Mouse (Mus musculus): Measurements from ENCODE around the gene Macrod2. TPM values are rescaled to one million over a fixed set of nuclear protein-coding genes. Genes with fewer than 3 reads are reported as not detected.

Gene Macrod2
- polyA plus RNA-seq, 1 experiment from 2014 or later = 42.1 TPM

GRCm38 (mm10) chr2:142230985-142231549 is 1836.0 kb downstream of the Macrod2 start:
- no peaks in the 10 kb centered on the region for H3K27me3 ChIP-seq (ENCODE audit: control insufficient read depth, insufficient read depth, low read length)

GRCm38 (mm10) chr2:142232828-142233227 is 1837.7 kb downstream of the Macrod2 start:
- no peaks in the 10 kb centered on the region for H3K9me3 ChIP-seq (ENCODE audit: control insufficient read depth, low read length)
- no peak overlapping the region for H3K27ac ChIP-seq (replicated peaks; ENCODE audit: low read depth, low read length)
- H3K27me3 ChIP-seq (ENCODE audit: control insufficient read depth, insufficient read depth, low read length) = no peaks in the 10 kb centered on the region
- DNase-seq (ENCODE audit: low spot score) (peak; percentile 29), ATAC-seq (ENCODE audit: insufficient number of reproducible peaks, low FRiP score, low TSS enrichment, low read depth) (no peak)
- H3K36me3 ChIP-seq (ENCODE audit: control insufficient read depth, insufficient read depth, low read length) = no peaks in the 10 kb centered on the region
- H3K4me2 ChIP-seq (ENCODE audit: low read depth, severe bottlenecking) = no peak overlapping the region
- 44% methylated on average over 9 of the region's 9 CpGs for WGBS
- H3K4me3 ChIP-seq (ENCODE audit: low read depth, low read length) = no peak overlapping the region
- H3K9ac ChIP-seq (ENCODE audit: low read length) = no peak overlapping the region
- H3K4me1 ChIP-seq (ENCODE audit: control insufficient read depth, insufficient read depth, low read length) = no peaks in the 10 kb centered on the region

More at GRCm38 (mm10) chr2:142230985-142231549, 1836.0 kb downstream of the Macrod2 start:
- no peaks in the 10 kb centered on the region for H3K9me3 ChIP-seq (ENCODE audit: control insufficient read depth, low read length)
- no peak for DNase-seq (ENCODE audit: low spot score)
- no peak overlapping the region for H3K27ac ChIP-seq (replicated peaks; ENCODE audit: low read depth, low read length)
- no peak overlapping the region for H3K4me2 ChIP-seq (ENCODE audit: low read depth, severe bottlenecking)
- no peaks in the 10 kb centered on the region for H3K4me1 ChIP-seq (ENCODE audit: control insufficient read depth, insufficient read depth, low read length)
- no peak for ATAC-seq (ENCODE audit: insufficient number of reproducible peaks, low FRiP score, low TSS enrichment, low read depth)
- no peak overlapping the region for H3K4me3 ChIP-seq (ENCODE audit: low read depth, low read length)
- 79% methylated on average over 4 of the region's 4 CpGs for WGBS
- no peaks in the 10 kb centered on the region for H3K36me3 ChIP-seq (ENCODE audit: control insufficient read depth, insufficient read depth, low read length)
- no peak overlapping the region for H3K9ac ChIP-seq (ENCODE audit: low read length)

GRCm38 (mm10) chr2:142243483-142243882 is 1848.4 kb downstream of the Macrod2 start:
- no peak overlapping the region for H3K4me2 ChIP-seq (ENCODE audit: low read depth, severe bottlenecking)
- ATAC-seq (ENCODE audit: insufficient number of reproducible peaks, low FRiP score, low TSS enrichment, low read depth) = no peak
- DNase-seq (ENCODE audit: low spot score) = no peak
- no peaks in the 10 kb centered on the region for H3K4me1 ChIP-seq (ENCODE audit: control insufficient read depth, insufficient read depth, low read length)
- H3K27me3 ChIP-seq (ENCODE audit: control insufficient read depth, insufficient read depth, low read length) = no peaks in the 10 kb centered on the region
- H3K27ac ChIP-seq (replicated peaks; ENCODE audit: low read depth, low read length) = no peak overlapping the region
- 90% methylated on average over 4 of the region's 4 CpGs for WGBS
- no peaks in the 10 kb centered on the region for H3K36me3 ChIP-seq (ENCODE audit: control insufficient read depth, insufficient read depth, low read length)
- no peaks in the 10 kb centered on the region for H3K9me3 ChIP-seq (ENCODE audit: control insufficient read depth, low read length)
- H3K9ac ChIP-seq (ENCODE audit: low read length) = no peak overlapping the region
- no peak overlapping the region for H3K4me3 ChIP-seq (ENCODE audit: low read depth, low read length)

- no peak for DNase-seq (ENCODE audit: low spot score)
- Histone ChIP-seq H3K36me3 (ENCODE audit: control insufficient read depth, insufficient read depth, low read length) (no peaks in the 10 kb centered on the region), H3K4me2 (ENCODE audit: low read depth, severe bottlenecking) (no peak overlapping the region), H3K4me1 (ENCODE audit: control insufficient read depth, insufficient read depth, low read length) (peaks cover 5% of the 10 kb centered on the region; the same call in 1 of the 2 replicates), H3K9me3 (ENCODE audit: control insufficient read depth, low read length) (no peaks in the 10 kb centered on the region), H3K9ac (ENCODE audit: low read length) (no peak overlapping the region), H3K27ac (replicated peaks; ENCODE audit: low read depth, low read length) (no peak overlapping the region), H3K4me3 (ENCODE audit: low read depth, low read length) (no peak overlapping the region), H3K27me3 (ENCODE audit: control insufficient read depth, insufficient read depth, low read length) (no peaks in the 10 kb centered on the region)
- ATAC-seq (ENCODE audit: insufficient number of reproducible peaks, low FRiP score, low TSS enrichment, low read depth) = no peak
- 36% methylated on average over 4 of the region's 4 CpGs for WGBS
Observed at GRCm38 (mm10) chr2:142250383-142250782, 1855.3 kb downstream of the Macrod2 start.

- H3K9me3 ChIP-seq (ENCODE audit: control insufficient read depth, low read length) = no peaks in the 10 kb centered on the region
- peaks cover 5% of the 10 kb centered on the region; the same call in 1 of the 2 replicates for H3K4me1 ChIP-seq (ENCODE audit: control insufficient read depth, insufficient read depth, low read length)
- no peak overlapping the region for H3K27ac ChIP-seq (replicated peaks; ENCODE audit: low read depth, low read length)
- no peak overlapping the region for H3K9ac ChIP-seq (ENCODE audit: low read length)
- 63% methylated on average over 2 of the region's 2 CpGs for WGBS
- DNase-seq (ENCODE audit: low spot score) (no peak), ATAC-seq (ENCODE audit: insufficient number of reproducible peaks, low FRiP score, low TSS enrichment, low read depth) (no peak)
- H3K27me3 ChIP-seq (ENCODE audit: control insufficient read depth, insufficient read depth, low read length) = no peaks in the 10 kb centered on the region
- no peaks in the 10 kb centered on the region for H3K36me3 ChIP-seq (ENCODE audit: control insufficient read depth, insufficient read depth, low read length)
- H3K4me3 ChIP-seq (ENCODE audit: low read depth, low read length) = no peak overlapping the region
- no peak overlapping the region for H3K4me2 ChIP-seq (ENCODE audit: low read depth, severe bottlenecking)
Observed at GRCm38 (mm10) chr2:142251518-142251917, 1856.4 kb downstream of the Macrod2 start.

GRCm38 (mm10) chr2:142253913-142254312 is 1858.8 kb downstream of the Macrod2 start:
- Histone ChIP-seq H3K4me3 (ENCODE audit: low read depth, low read length) (no peak overlapping the region), H3K9ac (ENCODE audit: low read length) (no peak overlapping the region), H3K27ac (replicated peaks; ENCODE audit: low read depth, low read length) (no peak overlapping the region), H3K4me1 (ENCODE audit: control insufficient read depth, insufficient read depth, low read length) (peaks cover 5% of the 10 kb centered on the region; the same call in 1 of the 2 replicates), H3K4me2 (ENCODE audit: low read depth, severe bottlenecking) (no peak overlapping the region), H3K27me3 (ENCODE audit: control insufficient read depth, insufficient read depth, low read length) (no peaks in the 10 kb centered on the region), H3K36me3 (ENCODE audit: control insufficient read depth, insufficient read depth, low read length) (no peaks in the 10 kb centered on the region), H3K9me3 (ENCODE audit: control insufficient read depth, low read length) (no peaks in the 10 kb centered on the region)
- peak; percentile 89 for DNase-seq (ENCODE audit: low spot score)
- ATAC-seq (ENCODE audit: insufficient number of reproducible peaks, low FRiP score, low TSS enrichment, low read depth) = peak; percentile 66; the same call in 1 of the 2 replicates
- WGBS = 20% methylated on average over 11 of the region's 11 CpGs

- Histone ChIP-seq H3K4me1 (ENCODE audit: control insufficient read depth, insufficient read depth, low read length) (peaks cover 5% of the 10 kb centered on the region; the same call in 1 of the 2 replicates), H3K36me3 (ENCODE audit: control insufficient read depth, insufficient read depth, low read length) (no peaks in the 10 kb centered on the region), H3K4me3 (ENCODE audit: low read depth, low read length) (no peak overlapping the region), H3K27me3 (ENCODE audit: control insufficient read depth, insufficient read depth, low read length) (no peaks in the 10 kb centered on the region), H3K4me2 (ENCODE audit: low read depth, severe bottlenecking) (no peak overlapping the region), H3K9me3 (ENCODE audit: control insufficient read depth, low read length) (no peaks in the 10 kb centered on the region), H3K27ac (replicated peaks; ENCODE audit: low read depth, low read length) (no peak overlapping the region), H3K9ac (ENCODE audit: low read length) (no peak overlapping the region)
- DNase-seq (ENCODE audit: low spot score) (no peak), ATAC-seq (ENCODE audit: insufficient number of reproducible peaks, low FRiP score, low TSS enrichment, low read depth) (no peak)
- WGBS = 86% methylated on average over 6 of the region's 6 CpGs
Observed at GRCm38 (mm10) chr2:142254566-142254965, 1859.5 kb downstream of the Macrod2 start.

- 93% methylated on average over 1 of the region's 1 CpGs for WGBS
- Histone ChIP-seq H3K9ac (ENCODE audit: low read length) (no peak overlapping the region), H3K4me2 (ENCODE audit: low read depth, severe bottlenecking) (no peak overlapping the region), H3K27me3 (ENCODE audit: control insufficient read depth, insufficient read depth, low read length) (no peaks in the 10 kb centered on the region), H3K36me3 (ENCODE audit: control insufficient read depth, insufficient read depth, low read length) (no peaks in the 10 kb centered on the region), H3K9me3 (ENCODE audit: control insufficient read depth, low read length) (no peaks in the 10 kb centered on the region), H3K4me1 (ENCODE audit: control insufficient read depth, insufficient read depth, low read length) (no peaks in the 10 kb centered on the region), H3K27ac (replicated peaks; ENCODE audit: low read depth, low read length) (no peak overlapping the region), H3K4me3 (ENCODE audit: low read depth, low read length) (no peak overlapping the region)
- DNase-seq (ENCODE audit: low spot score) (no peak), ATAC-seq (ENCODE audit: insufficient number of reproducible peaks, low FRiP score, low TSS enrichment, low read depth) (no peak)
Observed at GRCm38 (mm10) chr2:142257501-142257900, 1862.4 kb downstream of the Macrod2 start.

GRCm38 (mm10) chr2:142261046-142261445 is 1865.9 kb downstream of the Macrod2 start:
- H3K27ac ChIP-seq (replicated peaks; ENCODE audit: low read depth, low read length) = no peak overlapping the region
- no peaks in the 10 kb centered on the region for H3K4me1 ChIP-seq (ENCODE audit: control insufficient read depth, insufficient read depth, low read length)
- H3K27me3 ChIP-seq (ENCODE audit: control insufficient read depth, insufficient read depth, low read length) = no peaks in the 10 kb centered on the region
- WGBS = 86% methylated on average over 6 of the region's 6 CpGs
- H3K4me3 ChIP-seq (ENCODE audit: low read depth, low read length) = no peak overlapping the region
- ATAC-seq (ENCODE audit: insufficient number of reproducible peaks, low FRiP score, low TSS enrichment, low read depth) (no peak), DNase-seq (ENCODE audit: low spot score) (no peak)
- H3K9ac ChIP-seq (ENCODE audit: low read length) = no peak overlapping the region
- no peaks in the 10 kb centered on the region for H3K36me3 ChIP-seq (ENCODE audit: control insufficient read depth, insufficient read depth, low read length)
- H3K9me3 ChIP-seq (ENCODE audit: control insufficient read depth, low read length) = no peaks in the 10 kb centered on the region
- H3K4me2 ChIP-seq (ENCODE audit: low read depth, severe bottlenecking) = no peak overlapping the region
